Mouse (Mus musculus) gastrocnemius, adult 18-20 months (tissue): ENCODE measurements around the gene Cdk4. TPM values are rescaled to one million over a fixed set of nuclear protein-coding genes. Genes with fewer than 3 reads are reported as not detected.

Experiments used
- DNase-seq: peaks from one replicate; pipeline ENCODE4 v3.0.0; 2021; ENCODE audit warnings: low spot score
- long read RNA-seq, 2 experiments: library from polyadenylated mRNA; stranded (forward); transcript quantifications; one replicate each; pipeline ENCODE4 v2.0.0; 2021
- total RNA-seq, 2 experiments: library from RNA; stranded (reverse); gene quantifications; 2 replicates each; pipeline ENCODE4 v1.2.3; 2021

Cdk4 gene
- 10 to 100 TPM; 42.2 to 45.6 TPM for total RNA-seq
- long read RNA-seq, experiment 1, transcript Cdk4-201 (8 exons, 2,053 nt) = major isoform, 21 of 28 reads
- long read RNA-seq, experiment 1, partial matches to known transcripts = 1 of 28 reads
- long read RNA-seq, experiment 1, other reads (novel, unspliced or antisense) = 6 of 28 reads
- long read RNA-seq, experiment 2, transcript Cdk4-201 (8 exons, 2,053 nt) = major isoform, 29 of 38 reads
- long read RNA-seq, experiment 2, partial matches to known transcripts = 1 of 38 reads
- long read RNA-seq, experiment 2, other reads (novel, unspliced or antisense) = 7 of 38 reads

GRCm38 (mm10) chr10:127063239-127063872, at the start of gene Cdk4:
TSS of gene Cdk4 (plus strand) at chr10:127063534.
- peak; percentile 97 for DNase-seq

DNA sequence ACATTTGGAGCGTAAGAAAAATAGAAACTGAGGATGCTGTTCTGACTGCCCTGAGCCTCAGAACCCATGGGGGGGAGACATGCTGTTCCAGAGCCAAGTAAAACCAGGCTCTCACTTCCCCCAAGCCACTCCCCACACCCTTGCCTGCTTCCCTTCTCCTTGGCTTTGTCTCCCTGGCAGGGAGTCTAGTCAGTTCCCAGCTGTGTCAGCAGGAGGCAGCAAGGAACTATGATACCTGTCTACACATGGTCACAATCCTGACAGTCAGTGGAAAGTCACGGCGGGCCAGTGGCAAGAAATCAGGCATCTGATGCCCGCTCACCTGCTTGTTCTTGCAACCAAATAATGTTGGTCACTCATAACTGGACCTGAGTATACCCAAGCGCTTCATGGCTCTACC, 46.8 kb upstream of the Cdk4 start:
- no peak for DNase-seq

- DNase-seq = no peak
Observed at GRCm38 (mm10) chr10:127017071-127017470, 46.3 kb upstream of the Cdk4 start.

DNA sequence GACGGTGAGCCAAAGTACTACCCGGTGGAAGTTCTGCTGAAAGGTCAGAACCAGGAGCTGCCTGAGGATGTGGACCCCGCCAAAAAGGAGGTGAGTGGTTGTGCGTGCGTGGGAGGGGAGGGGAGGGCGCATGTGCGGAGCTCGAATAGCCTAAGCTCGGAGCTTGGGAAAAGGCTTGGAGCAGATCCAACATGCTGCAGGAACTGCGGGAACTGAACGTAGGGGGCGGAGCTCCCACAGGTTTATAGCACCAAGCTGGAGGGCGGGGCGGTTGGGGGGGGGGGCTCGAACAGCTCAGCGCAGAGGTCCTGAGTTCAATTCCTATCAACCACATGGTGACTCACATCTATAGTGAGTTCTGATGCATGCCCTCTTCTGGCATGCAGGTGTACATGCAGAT, 44.9 kb upstream of the Cdk4 start:
- DNase-seq = no peak

- DNase-seq = peak; percentile 92
Observed at GRCm38 (mm10) chr10:127030336-127031296, 32.7 kb upstream of the Cdk4 start, which contains the start of gene Tsfm. TSS of gene Tsfm (minus strand) at chr10:127030840.

DNA sequence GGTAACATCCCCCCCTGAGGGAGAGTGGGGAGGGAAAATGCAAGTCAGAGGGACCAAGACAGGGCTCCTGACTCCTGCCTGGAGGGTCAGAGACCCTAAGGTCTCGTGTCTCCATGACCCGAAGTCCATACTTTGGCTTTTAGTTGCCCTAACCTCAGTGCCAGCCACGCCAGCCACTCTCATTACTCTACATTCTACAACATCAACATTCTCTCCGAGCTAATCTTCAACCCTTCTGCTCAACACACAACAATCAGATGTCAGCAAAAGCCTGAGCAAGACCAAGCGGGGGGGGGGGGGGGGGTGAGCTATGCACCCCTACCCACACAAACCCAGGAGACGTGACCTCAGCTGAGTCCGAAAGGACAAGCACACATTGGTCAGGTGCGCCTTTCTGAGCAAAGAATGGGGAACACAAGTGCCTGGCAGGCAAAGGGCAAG, 30.0 kb upstream of the Cdk4 start:
- DNase-seq = no peak

- DNase-seq = no peak
Observed at GRCm38 (mm10) chr10:127036273-127036672, 27.1 kb upstream of the Cdk4 start.

- DNase-seq = no peak
Observed at GRCm38 (mm10) chr10:127037641-127038040, 25.7 kb upstream of the Cdk4 start.

GRCm38 (mm10) chr10:127040569-127041214, 22.6 kb upstream of the Cdk4 start:
- DNase-seq = no peak

- DNase-seq = no peak
Observed at GRCm38 (mm10) chr10:127041274-127041766, 22.0 kb upstream of the Cdk4 start, which contains the start of the genes Mettl1 and Eef1akmt3. TSS of gene Mettl1 (plus strand) at chr10:127041414. TSS of gene Eef1akmt3 (minus strand) at chr10:127041513.

- peak; percentile 87 for DNase-seq
Observed at GRCm38 (mm10) chr10:127041774-127042338, 21.5 kb upstream of the Cdk4 start.

DNA sequence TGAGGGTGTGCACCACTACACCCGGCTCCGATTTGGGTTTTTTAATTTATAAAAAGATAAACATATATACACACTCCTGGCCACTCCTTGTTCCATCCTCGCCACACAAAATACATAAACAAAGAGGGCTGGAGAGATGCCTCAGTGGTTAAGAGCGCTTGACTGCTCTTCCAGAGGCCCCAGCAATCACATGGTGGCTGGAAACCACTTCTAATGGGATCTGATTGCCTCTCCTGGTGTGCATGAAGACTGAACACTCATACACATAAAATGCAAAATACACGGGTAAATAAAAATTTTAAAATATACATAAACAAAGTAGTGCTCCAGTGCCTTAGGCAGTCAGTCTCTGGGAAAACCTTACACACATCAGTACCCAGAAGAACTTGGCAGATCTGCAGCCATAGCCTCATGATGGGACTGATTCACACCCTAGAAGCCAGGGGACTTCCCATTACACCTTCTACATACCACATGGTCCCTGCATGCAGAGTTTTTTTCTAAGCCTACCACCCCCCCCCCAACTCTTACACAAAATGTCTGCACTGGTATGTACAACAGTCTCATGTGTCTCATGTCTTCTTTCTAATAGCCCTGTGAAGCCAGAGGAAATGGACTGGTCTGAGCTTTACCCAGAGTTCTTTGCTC, 20.7 kb upstream of the Cdk4 start:
- no peak for DNase-seq

DNA sequence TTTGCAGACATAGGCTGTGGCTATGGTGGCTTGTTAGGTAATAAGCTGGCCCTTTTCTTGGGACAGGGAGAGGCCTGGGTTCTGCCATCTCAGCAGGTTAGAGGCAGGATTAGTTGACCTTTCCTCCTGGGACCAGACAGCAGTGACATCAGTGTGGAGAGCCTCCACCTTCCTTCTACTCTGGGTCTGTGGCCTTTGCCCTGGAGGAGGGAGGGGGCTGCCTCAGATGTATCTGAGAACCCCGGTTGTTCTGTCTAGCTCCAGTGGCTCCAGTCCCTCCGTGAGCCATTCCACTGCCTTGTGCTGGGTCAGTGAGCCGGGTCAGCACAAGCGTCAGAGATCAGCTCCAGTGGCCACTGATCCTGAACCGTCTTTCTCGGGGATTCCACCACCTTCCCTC, 20.1 kb upstream of the Cdk4 start:
- DNase-seq = no peak

- no peak for DNase-seq
Observed at GRCm38 (mm10) chr10:127047954-127048353, 15.4 kb upstream of the Cdk4 start, which contains the start of gene Cyp27b1. TSS of gene Cyp27b1 (plus strand) at chr10:127048250.

GRCm38 (mm10) chr10:127048608-127049394, 14.5 kb upstream of the Cdk4 start:
- DNase-seq = no peak

DNA sequence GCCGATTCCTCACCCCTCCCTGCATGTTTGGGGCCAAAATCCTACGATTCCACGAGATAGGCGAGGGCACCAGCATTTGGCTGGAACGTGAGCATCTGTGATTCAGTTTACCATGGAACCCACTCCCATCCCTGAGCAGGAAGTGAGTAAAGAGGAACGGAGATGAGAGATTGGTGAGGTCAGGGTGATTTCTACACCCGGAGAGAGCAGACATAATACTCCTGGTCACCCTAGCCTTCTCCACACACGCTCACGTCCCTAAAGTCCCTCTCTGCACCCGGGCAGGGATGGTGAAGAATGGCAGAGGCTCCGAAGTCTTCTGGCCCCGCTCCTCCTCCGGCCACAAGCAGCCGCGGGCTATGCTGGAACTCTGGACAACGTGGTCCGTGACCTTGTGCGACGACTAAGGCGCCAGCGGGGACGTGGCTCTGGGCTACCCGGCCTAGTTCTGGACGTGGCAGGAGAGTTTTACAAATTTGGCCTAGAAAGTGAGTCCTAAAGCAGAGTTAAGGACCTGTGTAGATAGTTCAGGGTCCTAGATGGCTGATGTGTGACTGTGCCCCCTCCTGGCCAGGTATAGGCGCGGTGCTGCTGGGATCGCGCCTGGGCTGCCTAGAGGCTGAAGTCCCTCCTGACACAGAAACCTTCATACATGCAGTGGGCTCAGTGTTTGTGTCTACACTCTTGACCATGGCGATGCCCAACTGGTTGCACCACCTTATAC, 13.8 kb upstream of the Cdk4 start:
- no peak for DNase-seq

DNA sequence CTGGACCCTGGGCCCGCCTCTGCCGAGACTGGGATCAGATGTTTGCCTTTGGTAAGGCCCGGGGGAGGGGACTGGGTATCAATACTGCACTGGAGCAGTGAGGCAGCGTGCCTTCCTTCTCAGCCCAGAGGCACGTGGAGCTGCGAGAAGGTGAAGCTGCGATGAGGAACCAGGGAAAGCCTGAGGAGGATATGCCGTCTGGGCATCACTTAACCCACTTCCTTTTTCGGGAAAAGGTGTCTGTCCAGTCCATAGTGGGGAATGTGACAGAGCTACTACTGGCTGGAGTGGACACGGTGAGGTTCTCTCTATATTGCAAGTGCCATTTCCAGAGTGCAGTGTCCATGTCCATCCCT, 13.2 kb upstream of the Cdk4 start:
- DNase-seq = no peak

DNA sequence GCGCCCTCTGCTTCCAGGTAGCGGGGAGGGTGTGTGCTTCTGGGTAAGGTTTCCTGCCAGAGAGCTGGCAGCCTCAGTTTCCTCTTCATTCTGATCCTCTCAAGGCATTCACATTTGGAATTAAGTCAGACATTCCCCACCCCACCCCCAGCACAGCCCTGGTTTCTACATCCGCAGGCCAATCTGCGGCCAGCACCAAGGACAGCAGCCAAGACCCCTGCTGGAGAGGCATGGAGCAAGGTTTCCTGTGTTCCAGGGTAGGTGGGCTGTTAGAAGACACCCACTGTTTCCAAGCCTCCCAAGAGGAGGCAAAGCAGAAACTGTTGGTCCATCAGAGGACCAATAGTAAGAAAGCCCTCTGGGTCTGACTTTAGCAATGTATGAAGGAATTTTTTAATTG, 8.7 kb upstream of the Cdk4 start:
- DNase-seq = no peak

GRCm38 (mm10) chr10:127055406-127055805, 7.9 kb upstream of the Cdk4 start:
- no peak for DNase-seq
